Mouse (Mus musculus) regulatory T cell (primary cell): ENCODE measurements around the gene Car9.
"Not testable (repeated sequence)": the region's sequence is repeated elsewhere in the genome, so short reads cannot be mapped to it uniquely, and the experiment has no call there.

Experiments used
- in situ Hi-C: fragments of 300-600 bp; cut with MboI, MseI; formaldehyde crosslinking; loops from one replicate; pipeline ENCODE4 v1.15.1; 2025; ENCODE audit warnings: high pct_unique_total_duplicates

Car9 gene

DNA sequence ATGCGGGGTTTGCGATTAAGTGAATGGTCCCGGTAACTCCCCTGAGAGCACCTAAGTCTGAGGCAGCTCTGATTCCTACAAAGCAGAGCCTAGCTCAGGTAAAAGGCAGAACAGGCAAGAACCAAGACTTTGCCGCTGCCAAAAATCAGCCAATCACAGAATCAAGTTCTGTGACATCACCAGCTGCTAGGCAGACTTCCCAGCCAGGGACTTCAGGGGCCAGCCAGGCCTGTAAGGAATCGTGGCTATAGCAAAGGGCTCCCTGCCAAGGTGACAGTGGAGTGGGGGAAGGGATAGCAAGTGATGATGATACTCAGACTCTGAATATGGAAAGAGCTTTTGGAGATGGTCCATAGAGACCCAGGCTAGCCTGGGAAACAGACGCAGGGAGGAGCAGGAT, 13.2 kb downstream of the Car9 start:
- in situ Hi-C loops: no loop called here

DNA sequence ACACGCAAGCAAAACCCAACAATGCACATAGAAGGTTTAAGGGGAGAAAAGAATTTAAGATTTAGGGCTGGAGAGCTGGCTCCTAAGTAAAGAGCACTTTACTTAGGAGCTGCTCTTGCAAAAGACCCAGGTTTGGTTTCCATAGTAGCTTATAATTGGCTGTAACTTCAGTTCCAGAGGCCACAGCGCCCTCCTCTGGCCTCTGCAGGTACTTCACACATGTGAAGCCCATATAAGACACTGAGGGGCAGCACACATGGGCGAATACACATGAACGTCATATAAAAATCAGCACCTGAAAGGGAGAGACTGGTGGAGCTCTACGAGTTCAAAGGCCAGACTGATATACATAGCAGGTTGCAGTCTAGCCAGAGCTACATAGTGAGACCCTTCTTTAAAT, 21.1 kb downstream of the Car9 start:
- in situ Hi-C loops: no loop called here

DNA sequence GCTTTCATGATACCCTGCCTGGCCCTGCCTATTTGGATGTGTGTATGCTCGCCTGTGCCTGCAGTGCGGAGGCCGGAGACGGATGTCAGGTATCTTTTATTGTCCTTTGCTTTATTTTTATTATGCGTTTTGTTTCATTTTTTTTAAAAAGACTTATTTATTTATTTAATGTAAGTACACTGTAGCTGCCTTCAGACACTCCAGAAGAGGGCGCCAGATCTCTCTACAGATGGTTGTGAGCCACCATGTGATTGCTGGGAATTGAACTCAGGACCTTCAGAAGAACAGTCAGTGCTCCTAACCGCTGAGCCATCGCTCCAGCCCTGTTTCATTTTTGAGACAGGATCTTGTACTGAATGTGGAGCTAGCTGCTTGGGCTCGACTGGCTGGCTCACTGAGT, 21.7 kb downstream of the Car9 start:
- in situ Hi-C loops: no loop called here

DNA sequence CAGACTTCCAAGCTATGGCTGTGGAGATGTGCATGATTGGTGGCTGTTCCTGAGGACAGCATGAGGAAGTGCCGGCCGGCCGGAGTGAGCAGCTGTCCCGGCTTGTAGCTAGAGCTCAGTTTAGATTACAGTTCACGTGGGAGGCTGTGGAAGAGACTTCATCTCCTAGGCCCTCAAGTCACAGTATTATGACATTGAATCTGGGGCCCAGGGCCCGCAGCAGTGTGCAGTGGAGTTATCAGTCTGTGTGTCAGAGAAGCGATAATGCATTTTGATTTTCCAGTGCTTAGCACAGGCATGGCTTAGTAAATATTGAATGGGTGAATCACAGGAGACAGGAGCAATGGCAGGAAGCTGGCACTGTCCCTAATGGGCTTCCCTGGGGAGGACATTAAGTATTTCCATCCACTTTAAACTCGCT, 23.3 kb downstream of the Car9 start:
- in situ Hi-C loops: no loop called here

DNA sequence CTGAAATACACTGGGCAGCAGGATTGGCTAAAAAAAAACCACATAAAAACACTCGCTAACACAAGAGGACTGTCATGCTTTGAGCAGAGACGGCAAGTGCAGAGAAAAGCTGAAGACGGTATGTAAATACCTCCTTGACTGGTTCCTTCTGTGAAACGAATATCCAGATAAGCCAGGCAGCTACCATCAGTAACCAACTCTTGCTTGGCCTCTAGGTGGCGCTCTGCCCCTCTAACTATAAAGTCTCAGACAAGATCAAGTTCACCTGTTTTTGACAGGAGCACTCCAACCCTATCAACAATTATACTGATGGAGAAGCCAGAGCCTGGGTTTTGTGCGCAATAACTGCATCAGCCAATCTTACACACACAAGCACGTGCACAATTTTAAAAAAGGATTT, 23.8 kb downstream of the Car9 start:
- in situ Hi-C loops: no loop called here

DNA sequence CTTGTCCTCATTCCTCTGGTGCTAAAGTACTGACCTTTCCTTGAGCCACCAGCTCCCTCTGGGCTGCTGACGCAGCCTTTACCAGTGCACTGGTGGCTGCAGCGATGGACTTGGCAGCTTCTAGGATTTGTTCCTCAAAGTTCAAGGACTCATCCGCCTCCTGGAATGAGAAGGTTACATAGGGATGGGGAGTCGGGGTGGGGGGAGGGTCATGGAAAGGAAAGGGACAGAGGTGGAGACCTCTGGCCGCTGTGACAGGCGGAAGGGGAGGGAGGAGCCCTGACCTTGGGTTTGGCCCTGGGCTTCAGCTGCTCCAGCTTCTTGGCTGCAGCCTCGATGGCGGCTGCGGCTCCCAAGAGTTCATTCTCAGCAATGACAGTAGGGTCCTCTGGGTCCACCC, 26.5 kb downstream of the Car9 start:
- in situ Hi-C loops: no loop called here

DNA sequence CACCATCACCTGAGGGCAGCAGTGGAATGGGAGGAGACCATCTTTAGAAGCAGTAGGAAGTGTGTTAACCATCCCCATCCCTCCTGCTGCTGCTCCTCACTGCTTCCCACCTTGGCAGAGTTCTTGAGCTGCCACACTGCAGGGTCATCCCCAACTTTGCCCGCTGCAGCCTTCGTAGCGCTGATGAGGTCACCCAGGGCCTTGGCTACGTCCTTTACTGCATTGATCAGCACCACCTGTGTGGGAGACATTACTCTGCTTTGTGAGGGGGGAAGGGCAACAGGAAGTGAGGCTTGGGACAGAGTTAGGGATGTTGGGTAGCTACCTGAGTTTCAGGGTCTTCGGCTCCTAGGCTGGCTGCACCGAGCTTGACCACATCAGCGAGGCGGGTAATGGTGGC, 28.9 kb downstream of the Car9 start:
- in situ Hi-C loops: no loop called here

DNA sequence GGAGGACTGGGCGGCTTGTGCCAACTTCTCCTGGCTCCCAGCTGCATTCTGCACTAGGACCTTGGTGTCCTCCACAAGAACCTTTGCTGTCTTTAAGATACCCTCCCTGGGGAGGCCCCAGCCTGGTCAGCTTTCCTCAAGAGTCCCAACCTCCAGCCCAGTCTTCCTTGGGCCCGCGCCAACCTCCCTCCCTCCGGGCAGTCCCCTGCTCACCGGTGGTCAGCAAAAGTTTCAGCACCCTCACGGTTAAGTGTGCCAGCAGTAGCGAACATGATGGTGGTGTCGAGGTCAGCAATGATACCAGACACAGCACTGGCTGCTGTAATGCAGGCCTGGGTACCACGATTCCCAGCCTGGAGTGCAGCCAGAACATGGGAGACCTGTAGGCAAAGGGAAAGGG, 29.3 kb downstream of the Car9 start:
- in situ Hi-C loops: no loop called here

DNA sequence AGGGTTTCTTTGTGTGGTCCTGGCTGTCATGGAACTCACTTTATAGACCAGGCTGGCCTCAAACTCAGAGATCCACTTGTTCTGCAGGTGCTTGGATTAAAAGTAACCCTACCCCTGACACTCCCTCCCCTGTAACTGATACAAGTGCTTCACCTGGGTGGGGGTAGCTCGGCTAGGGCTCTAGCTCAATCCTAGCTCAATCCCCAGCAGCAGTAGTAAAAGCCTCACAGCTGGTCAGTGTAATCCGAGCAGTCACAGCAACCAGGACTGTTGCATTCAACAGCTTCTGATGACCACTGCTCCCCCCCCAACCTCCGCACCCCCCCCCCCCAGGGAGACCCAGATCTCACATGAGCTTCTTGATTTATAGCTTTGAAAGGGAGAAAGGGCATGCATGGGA, 35.3 kb downstream of the Car9 start:
- in situ Hi-C loops: no loop called here

DNA sequence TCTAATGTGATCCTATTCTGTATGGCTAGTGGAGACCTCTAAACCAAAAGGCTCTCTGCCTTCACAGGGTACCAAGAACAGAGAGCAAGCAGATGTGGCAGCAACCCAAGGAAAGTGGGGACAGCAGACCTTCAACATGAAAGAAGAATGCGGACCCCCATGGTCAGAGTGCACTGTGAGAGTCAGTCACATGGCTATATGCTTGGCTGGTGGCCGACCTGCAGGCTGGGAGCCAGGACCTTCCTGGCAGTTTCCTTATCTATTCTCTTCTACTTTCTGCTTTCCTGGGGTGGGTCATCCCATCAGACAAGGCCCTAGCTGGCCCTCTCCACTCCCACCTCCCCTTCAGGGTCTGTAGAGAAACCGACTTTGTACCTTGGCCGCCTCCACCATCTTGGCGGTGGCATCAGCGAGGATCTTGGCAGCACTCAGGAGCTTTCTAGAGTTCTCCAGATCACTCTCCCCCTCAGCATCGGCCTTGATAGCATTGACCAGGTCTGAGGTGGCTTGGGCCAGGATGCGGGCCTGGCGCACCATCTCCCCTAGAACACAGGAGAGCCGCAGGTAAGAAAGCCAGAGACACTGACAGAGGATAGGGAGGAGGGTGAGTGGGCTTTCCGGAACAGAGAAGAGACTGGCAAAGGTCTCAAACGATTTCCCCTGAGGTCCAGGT, 39.7 kb downstream of the Car9 start:
- in situ Hi-C loops: no loop called here

DNA sequence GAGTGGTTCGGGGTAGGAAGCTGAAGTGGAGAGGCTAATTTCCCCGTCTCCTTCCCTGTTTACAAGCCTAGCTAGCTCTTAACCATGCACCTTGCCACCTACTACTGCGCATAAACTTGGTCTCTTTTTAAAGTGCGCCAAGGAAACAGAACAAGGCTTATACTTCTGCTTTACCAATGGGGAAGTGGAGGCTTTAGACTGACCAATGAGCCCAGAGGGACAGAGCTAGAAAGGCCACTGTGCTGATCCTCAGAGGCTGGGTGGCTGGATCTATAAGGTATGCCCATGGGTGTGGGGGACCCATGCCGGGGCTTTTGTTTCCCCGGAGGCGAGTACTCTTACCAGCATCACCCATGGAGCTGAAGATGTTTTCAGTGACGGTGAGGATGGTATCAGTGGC, 40.4 kb downstream of the Car9 start:
- in situ Hi-C loops: no loop called here

DNA sequence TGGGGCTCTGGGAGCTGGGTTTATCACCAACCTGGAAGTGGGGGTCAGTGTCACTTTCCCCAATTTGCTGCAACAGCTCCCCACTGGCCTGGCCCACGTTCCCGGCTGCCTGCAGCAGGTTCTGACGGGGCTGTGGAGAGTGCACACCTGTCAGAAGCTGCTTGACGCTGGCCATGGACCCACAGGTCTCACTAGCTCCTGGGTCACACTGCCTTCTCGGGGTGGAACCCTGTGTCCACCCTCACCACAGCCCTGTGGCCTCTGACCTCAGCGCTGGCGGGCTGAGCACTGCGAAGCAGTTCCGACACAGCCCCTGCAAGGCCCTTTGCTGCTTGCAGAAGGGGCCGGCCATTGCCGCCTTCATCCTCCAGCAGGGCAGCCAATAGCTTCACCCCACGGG, 42.3 kb downstream of the Car9 start:
- in situ Hi-C loops: no loop called here

DNA sequence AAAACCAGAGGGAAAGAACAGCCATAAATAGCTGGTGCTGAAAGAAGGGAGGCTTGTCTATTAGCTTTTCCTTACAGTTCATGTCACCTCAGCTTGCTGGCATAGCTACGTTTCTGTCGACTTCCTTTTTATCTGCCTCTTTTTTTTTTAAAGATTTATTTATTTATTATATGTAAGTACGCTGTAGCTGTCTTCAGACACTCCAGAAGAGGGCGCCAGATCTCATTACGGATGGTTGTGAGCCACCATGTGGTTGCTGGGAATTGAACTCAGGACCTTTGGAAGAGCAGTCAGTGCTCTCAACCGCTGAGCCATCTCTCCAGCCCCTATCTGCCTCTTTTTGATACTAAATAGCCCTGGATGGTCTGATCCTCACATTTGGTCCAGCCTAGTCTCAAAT, 45.1 kb downstream of the Car9 start:
- in situ Hi-C loops: not testable (repeated sequence)

DNA sequence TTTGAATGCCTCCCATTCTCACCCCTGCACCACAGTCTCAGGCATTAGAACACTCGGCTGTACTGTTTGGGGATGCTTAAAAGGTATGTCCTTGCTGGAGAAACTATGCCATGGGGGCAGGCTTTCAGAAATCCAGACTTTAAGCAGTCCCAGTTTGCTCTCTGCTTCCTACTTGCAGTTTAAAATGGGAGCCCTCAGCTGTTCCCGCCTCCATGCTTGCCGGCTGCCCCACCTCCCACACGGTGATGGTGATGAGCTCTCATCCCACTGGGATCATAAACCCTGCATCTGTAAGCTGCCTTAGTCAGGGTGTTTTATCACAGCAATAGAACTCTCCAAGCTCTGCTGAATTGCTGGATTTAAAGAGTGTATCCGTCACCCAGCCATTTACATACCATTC, 45.7 kb downstream of the Car9 start:
- in situ Hi-C loops: no loop called here

DNA sequence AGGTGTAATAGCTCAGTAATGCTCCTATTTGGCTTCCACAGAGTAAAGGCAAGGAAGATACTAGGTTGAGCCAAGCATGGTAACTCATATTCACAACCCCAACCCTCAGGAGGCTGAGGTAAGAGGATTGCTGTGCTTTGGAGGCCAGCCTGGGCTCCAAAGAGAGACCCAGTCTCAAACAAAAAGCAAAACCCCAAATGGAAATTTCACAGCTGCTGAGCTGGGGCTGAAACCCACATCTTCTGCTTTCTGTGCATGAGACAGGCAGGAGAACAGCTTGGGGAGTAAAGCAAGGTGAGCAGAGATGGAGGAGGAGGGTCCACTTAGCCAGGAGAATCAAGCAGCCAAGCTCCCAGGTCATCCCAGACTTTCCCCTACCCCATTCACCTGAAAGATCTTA, 47.1 kb downstream of the Car9 start:
- in situ Hi-C loops: no loop called here

DNA sequence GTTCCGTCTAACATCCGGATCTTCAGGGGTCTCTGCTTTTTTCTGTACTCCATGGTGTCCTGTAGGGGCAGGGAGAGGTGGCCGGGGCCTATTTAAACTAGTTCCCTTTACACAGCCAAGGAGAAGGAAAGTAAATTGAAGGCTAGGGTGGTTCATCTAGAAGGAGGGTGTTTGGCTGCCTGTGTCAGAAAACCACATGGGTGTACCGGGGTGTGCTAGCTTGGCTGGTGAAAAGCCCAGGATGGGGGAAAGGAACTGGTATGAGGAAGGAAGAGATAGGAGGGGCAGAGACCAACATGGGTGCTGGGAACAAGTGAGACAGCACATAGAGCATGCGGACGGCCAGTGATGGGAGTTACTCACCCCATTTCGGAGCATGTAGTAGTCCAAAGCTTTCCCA, 49.2 kb downstream of the Car9 start:
- in situ Hi-C loops: no loop called here

DNA sequence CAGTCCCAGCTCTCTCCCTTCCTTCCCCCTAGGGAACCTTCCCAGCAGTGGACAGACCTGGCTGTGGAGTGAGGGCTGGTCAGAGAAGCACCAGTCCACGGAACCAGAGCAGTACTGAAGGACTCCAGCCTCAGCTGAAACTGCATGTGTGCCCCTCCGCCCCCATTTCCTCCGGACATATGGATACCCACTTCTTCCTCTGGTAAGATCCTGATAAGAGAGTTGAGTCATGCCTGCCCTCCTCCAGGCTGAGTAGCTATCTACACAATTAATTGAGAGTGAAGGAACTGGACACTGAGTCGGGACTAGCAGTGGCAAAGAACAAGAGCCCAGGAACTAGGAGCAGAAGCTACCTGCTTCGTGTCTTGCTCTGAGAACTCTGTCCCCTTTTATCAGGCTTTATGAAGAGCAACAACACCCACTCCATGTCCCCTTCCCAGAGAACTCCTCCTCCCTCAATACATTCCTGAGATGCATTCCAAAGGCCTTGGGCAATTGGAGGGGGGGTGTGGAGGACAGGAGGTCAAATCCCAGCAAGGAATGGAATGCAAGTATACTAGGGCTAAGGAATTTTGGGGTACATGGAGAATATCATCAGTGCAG, 51.4 kb downstream of the Car9 start:
- in situ Hi-C loops: no loop called here

DNA sequence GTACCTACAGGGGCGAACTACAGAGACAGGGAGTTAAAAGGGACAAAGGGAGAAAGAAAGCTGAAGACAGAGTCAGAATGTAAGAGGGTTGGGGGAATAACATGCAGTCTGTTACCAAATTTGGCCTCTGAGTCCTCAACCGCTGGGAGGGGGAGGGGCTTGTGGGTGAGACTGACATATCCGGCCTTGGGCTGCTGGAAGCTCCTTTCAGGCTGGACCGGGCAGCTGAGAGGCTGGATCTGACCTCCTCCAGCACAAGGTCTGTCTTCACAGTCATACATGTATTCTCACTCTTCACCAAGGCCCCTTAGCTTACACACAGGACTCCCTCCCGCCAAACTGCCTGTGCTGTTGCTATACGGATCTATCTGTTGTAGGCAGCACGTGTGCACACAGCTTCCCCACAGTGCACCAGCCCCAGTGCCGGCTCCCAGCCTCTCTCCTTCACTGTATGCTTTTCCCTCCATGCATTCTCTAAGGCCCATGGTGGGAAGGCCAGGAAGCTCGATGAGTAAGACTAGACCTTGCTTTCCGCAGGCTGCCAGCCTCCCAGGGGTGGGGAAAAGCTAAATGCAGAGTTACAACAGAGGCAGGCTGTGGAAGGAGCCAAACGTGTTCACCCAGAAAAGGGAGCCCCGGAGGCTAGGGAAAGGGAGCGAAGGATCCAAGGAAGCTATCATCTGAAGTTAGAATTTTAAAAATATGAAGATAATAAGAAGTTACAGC, 52.0 kb downstream of the Car9 start:
- in situ Hi-C loops: no loop called here

DNA sequence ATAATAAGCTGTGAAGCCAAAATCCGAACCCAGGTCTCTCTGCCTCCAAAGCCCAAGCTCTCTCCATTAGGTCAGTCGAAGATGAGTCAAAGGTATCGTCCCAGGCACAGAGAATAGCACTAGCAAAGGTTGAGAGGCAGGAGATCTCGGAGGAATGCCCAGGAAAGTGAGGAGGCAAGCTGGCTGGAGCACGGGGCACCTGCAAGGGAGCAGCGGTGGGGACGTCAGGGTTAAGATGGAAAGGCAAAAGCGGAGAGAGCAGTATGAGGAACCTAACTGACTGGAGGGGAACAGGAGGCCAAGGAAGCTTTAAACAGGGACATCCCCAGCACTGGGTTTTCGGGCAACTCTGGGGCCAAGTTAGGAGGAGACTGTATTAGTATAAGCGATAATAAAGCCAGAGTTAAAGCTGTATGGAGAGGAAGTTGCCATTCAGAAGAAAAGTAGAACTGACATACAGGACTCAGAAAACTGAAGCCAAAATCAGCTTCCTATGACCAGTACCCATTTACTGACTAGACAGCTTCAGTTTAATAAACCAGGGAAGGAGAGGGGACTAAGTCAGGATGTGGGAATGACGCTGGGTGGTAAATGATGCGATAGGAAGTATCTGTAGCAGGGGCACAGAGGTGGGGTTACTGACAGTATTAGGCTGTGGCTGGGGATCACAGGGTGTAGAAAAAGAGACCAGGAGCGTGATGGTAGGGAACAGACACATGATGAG, 52.9 kb downstream of the Car9 start:
- in situ Hi-C loops: loop anchor here (5.0 kb wide), 1 partner anchor 532 kb away; the partner anchor contains the start of gene Pigo

DNA sequence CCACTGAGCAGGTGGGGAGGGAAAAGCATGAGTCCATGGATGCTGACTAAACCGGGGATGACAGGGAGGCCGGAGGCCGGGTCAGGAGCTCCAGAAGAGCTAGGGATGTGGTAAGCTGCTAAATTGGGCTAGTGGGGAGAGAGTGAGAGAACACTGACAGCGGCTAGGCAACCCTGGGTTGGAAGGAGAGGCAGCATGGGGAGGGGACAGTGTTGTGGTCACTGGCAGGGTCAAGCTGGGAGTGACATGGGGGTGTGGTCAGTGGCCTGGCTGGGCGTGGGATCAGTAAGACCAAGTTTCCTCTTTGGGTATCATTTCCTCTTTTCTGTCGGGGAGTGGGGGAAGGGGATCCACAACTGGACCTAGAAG, 53.5 kb downstream of the Car9 start:
- in situ Hi-C loops: loop anchor here (5.0 kb wide), 1 partner anchor 533 kb away; the partner anchor contains the start of gene Pigo

DNA sequence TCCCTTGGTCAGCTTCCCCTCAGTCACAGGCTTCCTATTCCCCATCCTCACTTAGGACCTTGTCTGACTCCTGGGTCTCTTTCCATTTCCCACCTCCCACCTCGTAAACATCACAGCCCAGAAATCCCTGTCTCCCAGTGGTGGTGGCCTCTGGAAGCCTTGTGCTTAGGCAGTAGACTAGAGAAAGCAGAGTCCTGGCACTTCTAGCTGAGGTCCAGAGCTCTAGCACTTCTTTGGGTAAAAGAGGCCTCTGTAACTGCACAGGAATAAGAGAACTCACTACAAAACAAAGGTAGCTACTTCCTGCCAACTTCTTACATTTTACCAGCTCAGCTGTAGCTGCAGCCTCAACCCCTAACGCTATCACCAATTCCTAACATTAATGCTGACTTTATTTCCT, 54.2 kb downstream of the Car9 start:
- in situ Hi-C loops: loop anchor here (5.0 kb wide), 1 partner anchor 534 kb away; the partner anchor contains the start of gene Pigo

DNA sequence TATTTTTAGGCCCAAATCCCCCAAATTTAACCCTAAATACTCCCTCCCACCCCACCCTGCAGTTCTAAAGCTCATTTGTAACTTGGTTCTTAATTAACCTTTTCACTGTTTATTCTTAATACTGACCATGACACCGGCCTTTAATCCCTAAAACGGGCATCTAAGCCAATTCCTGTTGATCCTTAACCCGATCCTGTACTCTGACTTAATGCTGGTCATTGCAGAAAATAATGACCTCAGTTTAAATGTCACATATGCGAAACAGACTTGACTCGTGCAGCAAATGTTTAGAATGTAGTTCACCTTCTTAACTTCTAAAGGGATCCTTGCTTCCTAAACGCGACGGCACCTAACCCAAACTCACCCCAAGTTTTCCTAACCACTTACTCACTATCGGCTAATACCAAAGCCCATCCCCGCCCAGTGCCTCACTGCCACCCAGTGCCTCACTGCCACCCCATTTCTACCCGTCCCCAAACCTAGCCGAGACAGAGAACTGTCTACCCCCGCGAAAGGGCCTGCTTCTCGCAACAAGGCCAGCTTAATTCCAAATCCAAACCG, 54.8 kb downstream of the Car9 start:
- in situ Hi-C loops: loop anchor here (5.0 kb wide), 1 partner anchor 534 kb away; the partner anchor contains the start of gene Pigo
